Mouse (Mus musculus) embryonic fibroblast, embryonic 13.5 days (primary cell): ENCODE results near the gene Rgs13.

Experiments used
- CTCF ChIP-seq: IDR thresholded peaks from 2 replicates; pipeline ENCODE4 v1.5.1; 2011; ENCODE audit warnings: mild to moderate bottlenecking, control low read depth, low read length, moderate library complexity, borderline replicate concordance; ENCODE audit not compliant: insufficient read depth
- POLR2A ChIP-seq: IDR thresholded peaks from 2 replicates; pipeline ENCODE4 v1.6.1; 2011; ENCODE audit warnings: low read depth, mild to moderate bottlenecking, control low read depth, low read length, moderate library complexity

- TF ChIP-seq CTCF (no peak), POLR2A (no peak)
These were observed 38.1 kb upstream of the Rgs13 start for GRCm38 (mm10) chr1:144215230-144215629.
